In the genomic region with DNA sequence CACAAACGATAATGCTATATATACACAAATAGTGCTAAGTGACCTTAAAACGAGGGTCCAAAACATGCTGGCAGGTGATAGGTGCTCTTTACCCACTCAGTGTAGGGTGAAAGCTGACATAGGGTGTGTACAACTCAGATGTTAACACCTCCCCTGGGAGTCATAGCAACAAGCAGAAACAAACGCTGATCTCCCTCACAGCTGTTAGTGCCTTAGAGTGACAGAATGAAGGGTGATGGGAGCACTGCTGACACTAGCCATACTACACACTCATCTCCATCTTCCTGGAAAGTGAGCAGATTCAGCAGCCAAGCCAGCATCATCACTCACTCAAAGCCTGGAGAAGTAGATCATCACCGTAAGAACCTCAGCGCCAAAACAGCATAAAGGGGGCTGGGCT, we compare ENCODE assay signal across 11 mouse cellular contexts. TPM values are rescaled to one million over a fixed set of nuclear protein-coding genes. Genes with fewer than 3 reads are reported as not detected.
DNase-seq lines count a peak whose midpoint lies in the region; ATAC-seq and TF ChIP-seq lines count a peak whose summit lies in the region.
"Had no signal": no experiment of that assay in that cellular context is flagged by ENCODE, and none has a peak within 500 bp of the region (broad histone marks: within the 10 kb centered on the region; RNA-seq: fewer than 3 reads in every experiment).

No protein-coding gene starts in this region.

- H3K4me3 ChIP-seq in heart, embryonic 10.5 days, result peak overlapping the region; percentile 92; the same call in 1 of the 2 replicates
- H3K4me3 ChIP-seq in midbrain, embryonic 13.5 days (replicated peaks), result no peak overlapping the region
- no peak overlapping the region for H3K4me3 ChIP-seq in midbrain, postnatal 0 days (ENCODE audit: low read depth, low read length)
- no peak overlapping the region for H3K4me3 ChIP-seq in embryonic facial prominence, embryonic 13.5 days
- H3K4me3 ChIP-seq in liver, postnatal 0 days (ENCODE audit: low read depth, low read length), result peak overlapping the region; percentile 85

- no peak for ATAC-seq in midbrain, embryonic 13.5 days
- ATAC-seq in midbrain, postnatal 0 days (ENCODE audit: low FRiP score), result no peak
- ATAC-seq in embryonic facial prominence, embryonic 13.5 days (ENCODE audit: insufficient number of reproducible peaks, insufficient read depth, low FRiP score, low TSS enrichment, low read depth), result no peak
- ATAC-seq in liver, postnatal 0 days, result no peak
- ATAC-seq in megakaryocyte-erythroid progenitor cell, adult 5-6 weeks (replicated peaks; ENCODE audit: low FRiP score, low TSS enrichment, poor library complexity, severe bottlenecking), result no peak

- H3K27me3 ChIP-seq in heart, embryonic 10.5 days (ENCODE audit: insufficient read depth, poor library complexity, severe bottlenecking), result no peaks in the 10 kb centered on the region
- 0 out of 2 replicates have a peak, but pooled peaks cover 1% of the 10 kb centered on the region for H3K27me3 ChIP-seq in midbrain, embryonic 13.5 days
- H3K27me3 ChIP-seq in midbrain, postnatal 0 days (ENCODE audit: insufficient read depth, low read length), result no peaks in the 10 kb centered on the region
- H3K27me3 ChIP-seq in embryonic facial prominence, embryonic 13.5 days, result no peaks in the 10 kb centered on the region
- H3K27me3 ChIP-seq in liver, postnatal 0 days (ENCODE audit: insufficient read depth, low read length), result no peaks in the 10 kb centered on the region

- peak; percentile 88 for DNase-seq in heart, embryonic 10.5 days (ENCODE audit: low spot score)
- DNase-seq in heart, adult 9 months (ENCODE audit: low spot score in 2 of 2), result no peak
- no peak for DNase-seq in midbrain, postnatal 0 days (ENCODE audit: low spot score)
- no peak for DNase-seq in liver, postnatal 0 days
- DNase-seq in gastrocnemius, postnatal 14 days, result no peak
- DNase-seq: adrenal gland, adult 8-10 months; cerebellum, adult 11-12 months; kidney, postnatal 36 days had no signal

- no peak overlapping the region for H3K9ac ChIP-seq in midbrain, embryonic 13.5 days (replicated peaks)
- H3K9ac ChIP-seq in midbrain, postnatal 0 days (replicated peaks; ENCODE audit: low read length, poor library complexity, severe bottlenecking), result no peak overlapping the region
- H3K9ac ChIP-seq in embryonic facial prominence, embryonic 13.5 days, result 0 out of 2 replicates have a peak overlapping the region, but pooled peaks have one; percentile 27
- 0 out of 2 replicates have a peak overlapping the region, but pooled peaks have one; percentile 9 for H3K9ac ChIP-seq in liver, postnatal 0 days (replicated peaks)

- no peaks in the 10 kb centered on the region for H3K36me3 ChIP-seq in heart, embryonic 10.5 days
- no peaks in the 10 kb centered on the region for H3K36me3 ChIP-seq in midbrain, embryonic 13.5 days
- no peaks in the 10 kb centered on the region for H3K36me3 ChIP-seq in midbrain, postnatal 0 days (ENCODE audit: insufficient read depth, low read length)
- H3K36me3 ChIP-seq in embryonic facial prominence, embryonic 13.5 days, result no peaks in the 10 kb centered on the region
- peaks cover 6% of the 10 kb centered on the region for H3K36me3 ChIP-seq in liver, postnatal 0 days (replicated peaks; ENCODE audit: insufficient read depth, low read length)

- no peaks in the 10 kb centered on the region for H3K9me3 ChIP-seq in heart, embryonic 10.5 days
- H3K9me3 ChIP-seq in midbrain, embryonic 13.5 days, result no peaks in the 10 kb centered on the region
- no peaks in the 10 kb centered on the region for H3K9me3 ChIP-seq in midbrain, postnatal 0 days (ENCODE audit: low read length)
- H3K9me3 ChIP-seq in embryonic facial prominence, embryonic 13.5 days, result no peaks in the 10 kb centered on the region
- H3K9me3 ChIP-seq in liver, postnatal 0 days (ENCODE audit: low read length), result no peaks in the 10 kb centered on the region

- intact Hi-C loops in gastrocnemius, postnatal 14 days (cut with DNase I; ENCODE audit: low total_unique reads), result no loop called here

- TF ChIP-seq EP300 in liver, postnatal 0 days (IDR thresholded peaks at IDR 0.05; ENCODE audit: low read depth), result no peak

- 0 out of 2 replicates have a peak overlapping the region, but pooled peaks have one; percentile 0 for H3K4me2 ChIP-seq in midbrain, embryonic 13.5 days (replicated peaks)
- no peak overlapping the region for H3K4me2 ChIP-seq in midbrain, postnatal 0 days (ENCODE audit: low read depth, low read length, poor library complexity, severe bottlenecking)
- H3K4me2 ChIP-seq in embryonic facial prominence, embryonic 13.5 days, result no peak overlapping the region
- H3K4me2 ChIP-seq in liver, postnatal 0 days (ENCODE audit: low read depth, low read length), result peak overlapping the region; percentile 95

- H3K27ac ChIP-seq in heart, embryonic 10.5 days, result no peak overlapping the region
- no peak overlapping the region for H3K27ac ChIP-seq in midbrain, embryonic 13.5 days
- no peak overlapping the region for H3K27ac ChIP-seq in midbrain, postnatal 0 days (ENCODE audit: low read depth, low read length)
- H3K27ac ChIP-seq in embryonic facial prominence, embryonic 13.5 days, result no peak overlapping the region
- H3K27ac ChIP-seq in liver, postnatal 0 days (ENCODE audit: low read depth), result no peak overlapping the region

- peaks cover 30% of the 10 kb centered on the region for H3K4me1 ChIP-seq in heart, embryonic 10.5 days
- peaks cover 18% of the 10 kb centered on the region for H3K4me1 ChIP-seq in midbrain, embryonic 13.5 days (replicated peaks)
- H3K4me1 ChIP-seq in midbrain, postnatal 0 days (ENCODE audit: insufficient read depth, low read length), result no peaks in the 10 kb centered on the region
- H3K4me1 ChIP-seq in embryonic facial prominence, embryonic 13.5 days, result peaks cover 26% of the 10 kb centered on the region
- H3K4me1 ChIP-seq in liver, postnatal 0 days (ENCODE audit: insufficient read depth), result peaks cover 20% of the 10 kb centered on the region

- 41% methylated on average over 5 of the region's 5 CpGs for WGBS in heart, embryonic 10.5 days
- 73% methylated on average over 5 of the region's 5 CpGs for WGBS in midbrain, embryonic 13.5 days
- WGBS in midbrain, postnatal 0 days, result 74% methylated on average over 5 of the region's 5 CpGs
- WGBS in embryonic facial prominence, embryonic 13.5 days, result 72% methylated on average over 5 of the region's 5 CpGs
- 64% methylated on average over 5 of the region's 5 CpGs for WGBS in liver, postnatal 0 days (ENCODE audit: insufficient replicate concordance)

- TF ChIP-seq CTCF in midbrain, postnatal 0 days (IDR thresholded peaks at IDR 0.05), result no peak
- no peak for TF ChIP-seq CTCF in liver, postnatal 0 days (IDR thresholded peaks at IDR 0.05; ENCODE audit: low read depth)

RNA-seq across cellular contexts. Expression of a gene that starts 2.9 kb away (rescaled TPM):
- polyA plus RNA-seq in heart, embryonic 10.5 days (2016; fragmentation: Nextera tagmentation; extraction: Ambion mirVana), result 16.8 and 20.4 TPM in 2 replicates
- polyA plus RNA-seq in midbrain, embryonic 13.5 days (2015; fragmentation: Nextera tagmentation; extraction: Ambion mirVana), result 7.8 and 8.0 TPM in 2 replicates
- 7.1 and 8.6 TPM in 2 replicates for total RNA-seq in midbrain, postnatal 0 days (2014; rRNA removed)
- 3.3 and 3.4 TPM in 2 replicates for polyA plus RNA-seq in midbrain, postnatal 0 days (2015; fragmentation: Nextera tagmentation; extraction: Ambion mirVana)
- 15.6 and 18.7 TPM in 2 replicates for polyA plus RNA-seq in embryonic facial prominence, embryonic 13.5 days (2015; fragmentation: Nextera tagmentation; extraction: Ambion mirVana)
- polyA plus RNA-seq in liver, postnatal 0 days (2015; fragmentation: Nextera tagmentation; extraction: Ambion mirVana), result 9.8 and 11.7 TPM in 2 replicates
- 10 to 100 TPM; 10.9 to 12.9 TPM for total RNA-seq in gastrocnemius, postnatal 14 days (2021)
- total RNA-seq in megakaryocyte-erythroid progenitor cell, adult 5-6 weeks (2014; fragmentation: Nextera tagmentation), result 30.2 and 40.8 TPM in 2 replicates
- total RNA-seq in megakaryocyte-erythroid progenitor cell, adult 5-6 weeks (2017), result 55.3 and 62.6 TPM in 2 replicates

RNA-seq across cellular contexts. Expression of a gene that starts 11.5 kb away (rescaled TPM):
- 39.3 and 43.8 TPM in 2 replicates for polyA plus RNA-seq in heart, embryonic 10.5 days (2016; fragmentation: Nextera tagmentation; extraction: Ambion mirVana)
- polyA plus RNA-seq in midbrain, embryonic 13.5 days (2015; fragmentation: Nextera tagmentation; extraction: Ambion mirVana), result 19.7 and 25.1 TPM in 2 replicates
- total RNA-seq in midbrain, postnatal 0 days (2014; rRNA removed), result 55.6 and 68.0 TPM in 2 replicates
- 60.3 and 64.5 TPM in 2 replicates for polyA plus RNA-seq in midbrain, postnatal 0 days (2015; fragmentation: Nextera tagmentation; extraction: Ambion mirVana)
- polyA plus RNA-seq in embryonic facial prominence, embryonic 13.5 days (2015; fragmentation: Nextera tagmentation; extraction: Ambion mirVana), result 25.2 and 25.5 TPM in 2 replicates
- polyA plus RNA-seq in liver, postnatal 0 days (2015; fragmentation: Nextera tagmentation; extraction: Ambion mirVana), result 9.0 and 11.9 TPM in 2 replicates
- total RNA-seq in gastrocnemius, postnatal 14 days (2021), result 10 to 100 TPM; 19.6 to 24.4 TPM
- total RNA-seq in megakaryocyte-erythroid progenitor cell, adult 5-6 weeks (2014; fragmentation: Nextera tagmentation), result 3.9 and 7.7 TPM in 2 replicates
- 3.4 and 5.4 TPM in 2 replicates for total RNA-seq in megakaryocyte-erythroid progenitor cell, adult 5-6 weeks (2017)

RNA-seq across cellular contexts. Expression of a gene that starts 21.0 kb away (rescaled TPM):
- polyA plus RNA-seq in heart, embryonic 10.5 days (2016; fragmentation: Nextera tagmentation; extraction: Ambion mirVana), result 7.7 and 8.7 TPM in 2 replicates
- 1.4 and 2.2 TPM in 2 replicates for polyA plus RNA-seq in midbrain, embryonic 13.5 days (2015; fragmentation: Nextera tagmentation; extraction: Ambion mirVana)
- total RNA-seq in midbrain, postnatal 0 days (2014; rRNA removed), result 0.99 and 2.6 TPM in 2 replicates
- 1.0 and 1.1 TPM in 2 replicates for polyA plus RNA-seq in midbrain, postnatal 0 days (2015; fragmentation: Nextera tagmentation; extraction: Ambion mirVana)
- polyA plus RNA-seq in embryonic facial prominence, embryonic 13.5 days (2015; fragmentation: Nextera tagmentation; extraction: Ambion mirVana), result 3.4 and 5.7 TPM in 2 replicates
- 11.8 TPM in 2 replicates for polyA plus RNA-seq in liver, postnatal 0 days (2015; fragmentation: Nextera tagmentation; extraction: Ambion mirVana)
- total RNA-seq in gastrocnemius, postnatal 14 days (2021), result 1 to 10 TPM; 1.5 to 1.6 TPM
- 1.2 and 1.6 TPM in 2 replicates for total RNA-seq in megakaryocyte-erythroid progenitor cell, adult 5-6 weeks (2014; fragmentation: Nextera tagmentation)
- total RNA-seq in megakaryocyte-erythroid progenitor cell, adult 5-6 weeks (2017), result 3.0 and 11.7 TPM in 2 replicates

Comparison
In these comparisons a context has a peak if more than half of its experiments do, and no peak if none do; other contexts are left out.
1. H3K4me2 ChIP-seq: peak in midbrain, embryonic 13.5 days (single experiment) and liver, postnatal 0 days (single experiment); none in midbrain, postnatal 0 days (single experiment) and embryonic facial prominence, embryonic 13.5 days (single experiment).
2. H3K4me3 ChIP-seq: peak in heart, embryonic 10.5 days (single experiment) and liver, postnatal 0 days (single experiment); none in midbrain, embryonic 13.5 days (single experiment), midbrain, postnatal 0 days (single experiment) and embryonic facial prominence, embryonic 13.5 days (single experiment).
3. H3K9ac ChIP-seq: peak in embryonic facial prominence, embryonic 13.5 days (single experiment) and liver, postnatal 0 days (single experiment); none in midbrain, embryonic 13.5 days (single experiment) and midbrain, postnatal 0 days (single experiment).